Mouse (Mus musculus) Patski (cell line): ENCODE results near the gene Cybc1. TPM values are rescaled to one million over a fixed set of nuclear protein-coding genes. Genes with fewer than 3 reads are reported as not detected.

ENCODE experiments used
- ATAC-seq: fragments of 100-300 bp; one replicate; pipeline ENCODE4 v1.8.0; 2021
- CTCF ChIA-PET: fragments of 350-600 bp; sonication (Branson Sonifier 250); formaldehyde crosslinking; loops from one replicate; lab custom pipeline; 2022; ENCODE audit warnings: inconsistent platforms; lab: Charles Lee
- POLR2A ChIA-PET: fragments of 350-600 bp; sonication (Branson Sonifier 250); formaldehyde crosslinking; loops from one replicate; lab custom pipeline; 2022; ENCODE audit warnings: antibody characterized with exemption, inconsistent platforms; lab: Charles Lee
- DNase-seq: peaks from one replicate; pipeline ENCODE4 v3.0.0-alpha.2; 2011; ENCODE audit warnings: low read depth, low spot score
- H3K27me3 ChIP-seq: fragments of 371-371 bp; one replicate; pipeline ENCODE4 v1.5.1; 2021
- CTCF ChIP-seq: fragments of 100-300 bp; IDR thresholded peaks from one replicate; pipeline ENCODE4 v1.5.1; 2021
- in situ Hi-C: fragments of 300-500 bp; cut with MboI; formaldehyde crosslinking; loops from 3 replicates; pipeline ENCODE4 v1.11.1; 2018; ENCODE audit warnings: low pct_unique_long_range_greater_than_20kb, mixed read lengths
- polyA plus RNA-seq: library from polyadenylated mRNA; unstranded; gene quantifications from one replicate; pipeline ENCODE4 v1.2.3, GENCODE M21; 2021

Gene Cybc1
- polyA plus RNA-seq, 1 experiment from 2014 or later, result 33.3 TPM

GRCm38 (mm10) chr11:121176285-121177270, 52.5 kb downstream of the Cybc1 start:
- ATAC-seq (peak; percentile 47), DNase-seq (peak; percentile 3)
- H3K27me3 ChIP-seq, result no peaks in the 10 kb centered on the region
- ChIA-PET POLR2A (no interaction called here), CTCF (interaction anchor here (0.6 to 1.4 kb wide), 8 partner anchors 9 to 120 kb away, joined by 3 to 6 read pairs (median 3); no protein-coding TSS in a partner anchor)
- peak; percentile 77 for TF ChIP-seq CTCF
- in situ Hi-C loops, result no loop called here

GRCm38 (mm10) chr11:121174234-121174633, 54.9 kb downstream of the Cybc1 start:
- TF ChIP-seq CTCF, result no peak
- H3K27me3 ChIP-seq, result no peaks in the 10 kb centered on the region
- DNase-seq (no peak), ATAC-seq (no peak)
- ChIA-PET POLR2A (no interaction called here), CTCF (no interaction called here)
- in situ Hi-C loops, result no loop called here

GRCm38 (mm10) chr11:121173203-121173602, 55.9 kb downstream of the Cybc1 start:
- CTCF ChIA-PET, result no interaction called here
- ATAC-seq (no peak), DNase-seq (no peak)
- no peak for TF ChIP-seq CTCF
- no peaks in the 10 kb centered on the region for H3K27me3 ChIP-seq
- in situ Hi-C loops, result no loop called here
- POLR2A ChIA-PET, result no interaction called here

Other genes with a start within 250 kb of the Cybc1 start
- 144 TPM for gene Csnk1d, start 238.0 kb downstream of the Cybc1 start, polyA plus RNA-seq
- not detected for gene Cd7, start 189.9 kb downstream of the Cybc1 start, polyA plus RNA-seq
- 1.9 TPM for gene Sectm1b, start 165.8 kb downstream of the Cybc1 start, polyA plus RNA-seq
- 0.13 TPM for gene Sectm1a, start 148.1 kb downstream of the Cybc1 start, polyA plus RNA-seq
- gene Tex19.2, start 110.6 kb downstream of the Cybc1 start, polyA plus RNA-seq, result not detected
- gene Tex19.1, start 83.2 kb downstream of the Cybc1 start, polyA plus RNA-seq, result not detected
- gene Uts2r, start 69.1 kb downstream of the Cybc1 start, polyA plus RNA-seq, result not detected
- 16.5 TPM for gene Hexdc, start 24.9 kb downstream of the Cybc1 start, polyA plus RNA-seq
- 15.2 TPM for gene Ogfod3, start 24.6 kb downstream of the Cybc1 start, polyA plus RNA-seq
- 26.3 TPM for gene Narf, start 7.9 kb upstream of the Cybc1 start, polyA plus RNA-seq
- 50.5 TPM for gene Foxk2, start 30.7 kb upstream of the Cybc1 start, polyA plus RNA-seq
- gene Wdr45b, start 125.1 kb upstream of the Cybc1 start, polyA plus RNA-seq, result 74.1 TPM
- 0.55 TPM for gene Rab40b, start 158.9 kb upstream of the Cybc1 start, polyA plus RNA-seq
- 13.3 TPM for gene Fn3krp, start 192.1 kb upstream of the Cybc1 start, polyA plus RNA-seq
- 5.5 TPM for gene Fn3k, start 205.6 kb upstream of the Cybc1 start, polyA plus RNA-seq
- 57.5 TPM for gene Tbcd, start 222.6 kb upstream of the Cybc1 start, polyA plus RNA-seq